Mouse (Mus musculus): ENCODE measurements around the gene Dock7. TPM values are rescaled to one million over a fixed set of nuclear protein-coding genes. Genes with fewer than 3 reads are reported as not detected.

The Dock7 gene
- polyA plus RNA-seq, 1 experiment from 2014 or later: 106 TPM

DNA sequence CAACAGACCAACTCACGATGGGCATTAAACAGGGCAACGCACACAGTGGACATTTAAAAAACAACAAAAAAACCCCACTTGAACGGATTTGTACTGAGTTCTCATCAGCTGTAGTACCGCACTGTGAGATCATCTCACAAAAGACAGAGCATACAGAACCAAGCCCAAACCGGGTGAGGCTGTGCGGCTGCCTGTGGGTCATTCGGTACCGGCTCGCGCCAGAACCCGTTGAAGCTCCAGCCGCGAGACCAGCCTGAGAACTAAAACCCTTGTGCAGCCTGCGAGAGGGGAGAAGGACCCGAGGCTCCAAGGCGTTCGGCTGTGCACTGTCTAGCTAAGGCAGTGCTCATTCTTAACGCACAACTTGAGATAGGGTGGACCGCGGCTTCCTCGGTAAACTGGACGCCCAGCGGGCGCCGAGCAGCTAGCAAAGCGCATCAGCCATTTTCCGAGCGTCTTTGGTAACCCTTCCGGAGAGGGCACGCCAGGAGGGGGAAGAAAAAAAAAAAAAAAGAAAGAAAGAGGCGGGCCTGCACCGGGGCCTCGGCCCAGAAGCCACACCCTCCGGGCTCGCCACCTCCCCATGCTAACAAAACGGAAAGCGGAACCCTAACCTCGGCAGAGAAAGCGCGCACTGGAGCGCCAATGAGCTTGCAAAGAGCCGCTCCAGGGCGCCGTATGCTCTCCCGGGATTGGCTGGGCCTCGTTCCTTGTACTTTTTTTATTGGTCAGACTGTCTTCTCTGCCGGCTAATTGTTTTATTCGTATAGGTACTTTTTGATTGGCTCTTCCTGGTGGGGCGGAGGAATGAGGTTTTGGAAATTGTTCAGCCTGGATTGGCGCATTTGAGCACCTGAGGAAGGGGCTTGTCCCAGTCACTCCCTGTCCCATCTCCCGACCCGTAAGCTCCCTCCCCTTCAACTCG lies 197.8 kb downstream of the Dock7 start:
- Histone ChIP-seq H3K27ac (peak overlapping the region; percentile 99), H3K4me3 (peak overlapping the region; percentile 94), H3K4me2 (replicated peaks) (peak overlapping the region; percentile 87), H3K27me3 (replicated peaks) (no peaks in the 10 kb centered on the region), H3K36me3 (no peaks in the 10 kb centered on the region), H3K4me1 (peaks cover 17% of the 10 kb centered on the region), H3K9ac (peak overlapping the region; percentile 67), H3K9me3 (no peaks in the 10 kb centered on the region)
- under 1% methylated on average over 53 of the region's 53 CpGs for WGBS
- ATAC-seq (ENCODE audit: low FRiP score, low read depth): peak; percentile 95

DNA sequence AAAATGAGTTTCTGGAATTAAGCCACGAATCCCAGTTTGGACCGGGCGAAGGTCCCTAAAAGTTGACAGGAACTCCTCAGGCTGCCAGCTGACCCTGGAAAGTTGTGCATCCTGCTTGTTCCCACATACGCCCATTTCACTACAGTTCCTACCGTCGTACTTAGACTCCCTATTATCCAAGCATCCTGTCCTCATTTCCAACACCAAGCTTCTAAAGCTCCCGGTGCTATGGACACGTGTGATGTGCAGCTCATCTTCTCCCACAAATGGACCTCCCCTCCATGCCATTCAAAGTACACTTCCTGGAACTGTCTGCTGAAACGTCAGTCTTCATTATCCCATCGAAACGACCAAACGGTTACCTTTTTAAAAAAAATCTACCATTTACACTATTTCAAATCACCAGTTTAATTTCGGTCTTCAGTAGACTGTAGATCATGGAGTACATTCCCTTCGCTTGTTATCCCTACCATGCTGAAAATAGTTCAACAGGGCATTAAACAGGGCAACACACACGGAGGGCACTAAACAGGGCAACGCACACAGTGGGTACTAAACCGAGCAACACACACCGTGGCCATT lies 198.6 kb downstream of the Dock7 start:
- Histone ChIP-seq H3K9ac (peak overlapping the region; percentile 67), H3K27me3 (replicated peaks) (no peaks in the 10 kb centered on the region), H3K4me1 (peaks cover 17% of the 10 kb centered on the region), H3K4me2 (replicated peaks) (peak overlapping the region; percentile 87), H3K36me3 (no peaks in the 10 kb centered on the region), H3K4me3 (peak overlapping the region; percentile 49), H3K27ac (peak overlapping the region; percentile 76), H3K9me3 (no peaks in the 10 kb centered on the region)
- peak; percentile 13 for ATAC-seq (ENCODE audit: low FRiP score, low read depth)
- WGBS: 15% methylated on average over 18 of the region's 18 CpGs

DNA sequence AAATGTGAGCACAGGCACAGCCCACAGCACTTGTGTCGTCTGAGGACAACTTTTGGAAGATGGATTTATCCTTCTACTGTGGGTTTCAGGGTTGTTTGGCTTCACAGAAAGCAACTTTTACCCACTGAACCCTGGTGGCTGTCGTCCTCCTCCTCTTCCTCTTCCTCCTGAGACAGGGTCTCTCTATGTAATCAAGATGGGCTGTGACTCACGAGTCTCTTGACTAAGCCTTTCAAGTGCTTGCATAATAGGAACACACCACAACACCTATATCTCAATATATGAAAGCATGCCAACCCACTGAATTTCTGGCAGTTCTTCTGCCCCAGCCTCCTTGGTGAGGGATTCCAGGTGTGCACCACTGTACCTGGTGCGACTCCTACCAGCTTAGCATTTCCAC lies 199.8 kb downstream of the Dock7 start:
- H3K9me3 ChIP-seq: no peaks in the 10 kb centered on the region
- H3K4me3 ChIP-seq: no peak overlapping the region
- H3K4me2 ChIP-seq (replicated peaks): no peak overlapping the region
- no peak overlapping the region for H3K9ac ChIP-seq
- no peak for ATAC-seq (ENCODE audit: low FRiP score, low read depth)
- 90% methylated on average over 4 of the region's 4 CpGs for WGBS
- H3K36me3 ChIP-seq: no peaks in the 10 kb centered on the region
- H3K4me1 ChIP-seq: peaks cover 17% of the 10 kb centered on the region
- H3K27ac ChIP-seq: no peak overlapping the region
- no peaks in the 10 kb centered on the region for H3K27me3 ChIP-seq (replicated peaks)

DNA sequence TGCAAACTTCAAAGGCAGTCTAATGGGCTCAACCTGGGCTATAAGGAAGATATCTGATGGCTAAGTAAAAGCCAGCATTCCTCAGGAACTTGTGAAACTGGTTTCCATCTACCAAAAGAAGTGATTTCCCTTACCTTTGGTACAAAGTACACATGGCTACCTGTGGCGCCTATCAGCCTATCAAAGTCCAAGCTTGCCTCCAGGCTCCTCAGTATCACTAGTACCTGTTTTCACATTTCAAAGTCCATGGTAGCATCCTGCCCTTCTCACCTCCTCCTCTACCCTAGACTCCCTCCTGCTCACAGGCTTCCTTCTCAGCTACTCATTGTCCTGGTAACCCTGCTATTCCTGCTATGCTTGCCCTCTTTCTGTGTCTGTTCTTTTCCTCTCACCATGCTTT lies 202.5 kb downstream of the Dock7 start:
- WGBS: 88% methylated on average over 1 of the region's 1 CpGs
- no peak overlapping the region for H3K4me2 ChIP-seq (replicated peaks)
- H3K4me3 ChIP-seq: no peak overlapping the region
- H3K9ac ChIP-seq: no peak overlapping the region
- H3K27me3 ChIP-seq (replicated peaks): no peaks in the 10 kb centered on the region
- no peak for ATAC-seq (ENCODE audit: low FRiP score, low read depth)
- no peak overlapping the region for H3K27ac ChIP-seq
- peaks cover 4% of the 10 kb centered on the region; the same call in 1 of the 2 replicates for H3K4me1 ChIP-seq
- H3K36me3 ChIP-seq: no peaks in the 10 kb centered on the region
- no peaks in the 10 kb centered on the region for H3K9me3 ChIP-seq

- no peak overlapping the region for H3K4me2 ChIP-seq (replicated peaks)
- no peak overlapping the region for H3K27ac ChIP-seq
- no peaks in the 10 kb centered on the region for H3K36me3 ChIP-seq
- no peaks in the 10 kb centered on the region for H3K27me3 ChIP-seq (replicated peaks)
- no peak overlapping the region for H3K9ac ChIP-seq
- H3K9me3 ChIP-seq: no peaks in the 10 kb centered on the region
- peaks cover 4% of the 10 kb centered on the region; the same call in 1 of the 2 replicates for H3K4me1 ChIP-seq
- ATAC-seq (ENCODE audit: low FRiP score, low read depth): no peak
- H3K4me3 ChIP-seq: no peak overlapping the region
- 49% methylated on average over 2 of the region's 2 CpGs for WGBS
Measured at GRCm38 (mm10) chr4:98917724-98918123, 203.0 kb downstream of the Dock7 start.

DNA sequence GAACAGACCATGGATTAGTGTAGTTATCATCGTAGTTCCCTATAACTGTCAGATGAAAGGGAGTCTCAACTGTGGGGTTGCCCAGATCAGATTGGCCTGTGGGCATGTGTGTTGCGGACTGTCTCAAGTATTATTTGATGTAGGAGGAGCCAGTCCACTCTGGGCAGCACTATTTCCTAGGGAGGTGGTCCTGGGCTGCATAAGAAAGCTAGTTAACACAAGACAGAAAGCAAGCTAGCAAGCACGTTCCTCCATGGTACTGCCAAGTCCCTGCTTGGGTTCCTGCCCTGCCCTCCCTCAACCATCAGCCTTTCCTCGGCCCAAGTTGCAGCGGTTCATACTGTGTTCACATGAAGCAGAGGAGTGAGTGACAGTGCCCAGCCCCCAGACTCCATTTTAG lies 210.5 kb downstream of the Dock7 start:
- H3K4me2 ChIP-seq (replicated peaks): no peak overlapping the region
- no peaks in the 10 kb centered on the region for H3K36me3 ChIP-seq
- H3K4me1 ChIP-seq: no peaks in the 10 kb centered on the region
- 91% methylated on average over 5 of the region's 5 CpGs for WGBS
- H3K9ac ChIP-seq: no peak overlapping the region
- H3K27ac ChIP-seq: no peak overlapping the region
- ATAC-seq (ENCODE audit: low FRiP score, low read depth): no peak
- no peak overlapping the region for H3K4me3 ChIP-seq
- no peaks in the 10 kb centered on the region for H3K9me3 ChIP-seq
- H3K27me3 ChIP-seq (replicated peaks): no peaks in the 10 kb centered on the region

DNA sequence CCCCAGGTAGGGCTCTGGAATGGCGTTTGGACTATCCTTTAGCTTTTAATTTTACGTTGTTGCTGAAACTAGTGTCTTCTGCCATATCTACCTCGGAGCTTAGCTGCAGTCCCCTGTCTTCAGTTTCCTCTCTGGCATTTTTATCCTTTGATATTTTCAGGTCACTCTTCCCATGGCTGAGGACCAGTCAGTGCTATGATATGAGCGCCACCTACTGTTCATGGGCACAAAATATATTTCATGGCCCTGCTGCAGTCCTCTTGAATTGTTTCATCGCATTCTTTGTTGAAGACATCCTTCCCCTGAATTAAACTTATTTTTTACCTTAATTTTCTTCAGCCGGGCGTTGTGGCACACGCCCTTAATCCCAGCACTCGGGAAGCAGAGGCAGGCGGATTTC lies 233.6 kb downstream of the Dock7 start:
- no peaks in the 10 kb centered on the region for H3K36me3 ChIP-seq
- H3K4me2 ChIP-seq (replicated peaks): no peak overlapping the region
- H3K27me3 ChIP-seq (replicated peaks): no peaks in the 10 kb centered on the region
- no peaks in the 10 kb centered on the region for H3K9me3 ChIP-seq
- no peak overlapping the region for H3K9ac ChIP-seq
- H3K4me1 ChIP-seq: no peaks in the 10 kb centered on the region
- peak; percentile 70; the same call in 1 of the 2 replicates for ATAC-seq (ENCODE audit: low FRiP score, low read depth)
- no peak overlapping the region for H3K27ac ChIP-seq
- no peak overlapping the region for H3K4me3 ChIP-seq
- WGBS: 23% methylated on average over 10 of the region's 10 CpGs

Other genes starting within 250 kb of the Dock7 start
- 76.8 and 83.2 TPM in 2 replicates for gene Usp1, start 197.1 kb downstream of the Dock7 start, polyA plus RNA-seq (2016; fragmentation: Nextera tagmentation; extraction: Ambion mirVana)
- 1.7 and 1.8 TPM in 2 replicates for gene Angptl3, start 90.0 kb downstream of the Dock7 start, polyA plus RNA-seq (2016; fragmentation: Nextera tagmentation; extraction: Ambion mirVana)
- 18.1 and 19.0 TPM in 2 replicates for gene Atg4c, start 73.0 kb upstream of the Dock7 start, polyA plus RNA-seq (2016; fragmentation: Nextera tagmentation; extraction: Ambion mirVana)
- gene Gm12689, start 175.0 kb upstream of the Dock7 start, polyA plus RNA-seq (2016; fragmentation: Nextera tagmentation; extraction: Ambion mirVana): 0.14 and 0.34 TPM in 2 replicates